Mouse (Mus musculus) midbrain, embryonic 14.5 days (tissue): ENCODE results near the gene Ovca2. TPM values are rescaled to one million over a fixed set of nuclear protein-coding genes. Genes with fewer than 3 reads are reported as not detected.

Experiments
- ATAC-seq: fragments of 200-750 bp; cut with Nextera tagmentation; 2 replicates; pipeline ENCODE4 v1.8.0; 2017; ENCODE audit warnings: moderate number of reproducible peaks, moderate library complexity; ENCODE audit not compliant: low FRiP score, low TSS enrichment
- DNase-seq: peaks from one replicate; pipeline ENCODE4 v3.0.0-alpha.2; 2015
- H3K27ac ChIP-seq: fragments of 300-500 bp; sonication (generic); replicated peaks from 2 replicates; pipeline ENCODE4 v1.5.1; 2014; ENCODE audit warnings: mild to moderate bottlenecking, low read depth, low read length, moderate library complexity
- H3K27me3 ChIP-seq: fragments of 300-500 bp; sonication (generic); 2 replicates; pipeline ENCODE4 v1.6.1; 2014; ENCODE audit warnings: low read length, control low read depth, mixed read lengths; ENCODE audit not compliant: control insufficient read depth, insufficient read depth
- H3K36me3 ChIP-seq: fragments of 300-500 bp; sonication (generic); 2 replicates; pipeline ENCODE4 v1.6.1; 2014; ENCODE audit warnings: low read length, control low read depth; ENCODE audit not compliant: control insufficient read depth, insufficient read depth
- H3K4me1 ChIP-seq: fragments of 300-500 bp; sonication (generic); 2 replicates; pipeline ENCODE4 v1.6.1; 2014; ENCODE audit warnings: mild to moderate bottlenecking, antibody characterized with exemption, low read length, control low read depth; ENCODE audit not compliant: control insufficient read depth, insufficient read depth
- H3K4me2 ChIP-seq: fragments of 300-500 bp; sonication (generic); 2 replicates; pipeline ENCODE4 v1.6.1; 2014; ENCODE audit warnings: mild to moderate bottlenecking, low read length, moderate library complexity
- H3K4me3 ChIP-seq: fragments of 300-500 bp; sonication (generic); replicated peaks from 2 replicates; pipeline ENCODE4 v1.5.1; 2014; ENCODE audit warnings: low read depth, low read length
- H3K9ac ChIP-seq: fragments of 300-500 bp; sonication (generic); replicated peaks from 2 replicates; pipeline ENCODE4 v1.6.1; 2014; ENCODE audit warnings: mild to moderate bottlenecking, low read length, moderate library complexity
- H3K9me3 ChIP-seq: fragments of 300-500 bp; sonication (generic); 2 replicates; pipeline ENCODE4 v1.6.1; 2016; ENCODE audit warnings: low read length, control low read depth, mixed read lengths; ENCODE audit not compliant: control insufficient read depth
- WGBS: fragments of 180-500 bp; shearing (Covaris S2); extraction: QIAGEN DNeasy Blood & Tissue Kit; methylation state at CpG from one replicate; pipeline ENCODE4 v1.1.7; 2014; 5-methylcytosine and 5-hydroxymethylcytosine counted together
- polyA plus RNA-seq: library from polyadenylated mRNA; unstranded; fragments of >200 nt; fragmentation: Nextera tagmentation; extraction: Ambion mirVana; gene quantifications from 2 replicates; pipeline ENCODE4 v1.2.1, GENCODE M21; 2014

Ovca2 gene
- 15.4 and 20.2 TPM in 2 replicates for polyA plus RNA-seq

GRCm38 (mm10) chr11:75178672-75179208, at the start of gene Ovca2:
Gene Ovca2 (minus strand): TSS chr11:75178835.
- WGBS, result under 1% methylated on average over 33 of the region's 33 CpGs
- H3K4me3 ChIP-seq, result peak within 1 kb of the TSS; percentile 64
- H3K36me3 ChIP-seq, result peaks cover 37% of the 10 kb centered on the region
- peak within 1 kb of the TSS; percentile 70 for H3K9ac ChIP-seq
- no peaks in the 10 kb centered on the region for H3K27me3 ChIP-seq
- peak within 1 kb of the TSS; percentile 94 for H3K27ac ChIP-seq
- peaks cover 15% of the 10 kb centered on the region for H3K4me1 ChIP-seq
- DNase-seq, result peak; percentile 95
- H3K4me2 ChIP-seq, result peak within 1 kb of the TSS; percentile 94
- ATAC-seq, result peak; percentile 94
- H3K9me3 ChIP-seq, result no peaks in the 10 kb centered on the region

- no peaks in the 10 kb centered on the region for H3K9me3 ChIP-seq
- no peak for ATAC-seq
- 59% methylated on average over 3 of the region's 3 CpGs for WGBS
- H3K36me3 ChIP-seq, result no peaks in the 10 kb centered on the region
- DNase-seq, result no peak
- no peak overlapping the region for H3K4me3 ChIP-seq
- H3K27me3 ChIP-seq, result no peaks in the 10 kb centered on the region
- H3K9ac ChIP-seq, result no peak overlapping the region
- no peak overlapping the region for H3K27ac ChIP-seq
- H3K4me2 ChIP-seq, result no peak overlapping the region
- no peaks in the 10 kb centered on the region for H3K4me1 ChIP-seq
Observed at GRCm38 (mm10) chr11:75227632-75228031, 49.0 kb upstream of the Ovca2 start.

GRCm38 (mm10) chr11:75224835-75225234, 46.2 kb upstream of the Ovca2 start:
- Histone ChIP-seq H3K4me1 (no peaks in the 10 kb centered on the region), H3K9ac (no peak overlapping the region), H3K27me3 (no peaks in the 10 kb centered on the region), H3K4me3 (no peak overlapping the region), H3K36me3 (no peaks in the 10 kb centered on the region), H3K4me2 (no peak overlapping the region), H3K27ac (no peak overlapping the region), H3K9me3 (no peaks in the 10 kb centered on the region)
- ATAC-seq (no peak), DNase-seq (no peak)
- WGBS, result 87% methylated on average over 4 of the region's 4 CpGs

- 81% methylated on average over 12 of the region's 12 CpGs for WGBS
- Histone ChIP-seq H3K27ac (no peak overlapping the region), H3K9ac (no peak overlapping the region), H3K9me3 (no peaks in the 10 kb centered on the region), H3K4me2 (no peak overlapping the region), H3K27me3 (no peaks in the 10 kb centered on the region), H3K36me3 (no peaks in the 10 kb centered on the region), H3K4me1 (no peaks in the 10 kb centered on the region), H3K4me3 (no peak overlapping the region)
- no peak for DNase-seq
- no peak for ATAC-seq
Observed at GRCm38 (mm10) chr11:75224062-75224461, 45.4 kb upstream of the Ovca2 start.

- ATAC-seq (no peak), DNase-seq (no peak)
- Histone ChIP-seq H3K36me3 (no peaks in the 10 kb centered on the region), H3K4me3 (no peak overlapping the region), H3K27me3 (no peaks in the 10 kb centered on the region), H3K27ac (no peak overlapping the region), H3K9ac (no peak overlapping the region), H3K9me3 (no peaks in the 10 kb centered on the region), H3K4me1 (peaks cover 6% of the 10 kb centered on the region), H3K4me2 (no peak overlapping the region)
- WGBS, result 49% methylated on average over 6 of the region's 6 CpGs
Observed at GRCm38 (mm10) chr11:75220517-75221145, 42.0 kb upstream of the Ovca2 start.

- DNase-seq (peak; percentile 47), ATAC-seq (no peak)
- Histone ChIP-seq H3K9ac (no peak overlapping the region), H3K9me3 (no peaks in the 10 kb centered on the region), H3K27ac (no peak overlapping the region), H3K36me3 (no peaks in the 10 kb centered on the region), H3K4me2 (no peak overlapping the region), H3K4me1 (peaks cover 11% of the 10 kb centered on the region), H3K27me3 (no peaks in the 10 kb centered on the region), H3K4me3 (no peak overlapping the region)
- 31% methylated on average over 9 of the region's 9 CpGs for WGBS
Observed at GRCm38 (mm10) chr11:75220115-75220514, 41.5 kb upstream of the Ovca2 start.

- peaks cover 57% of the 10 kb centered on the region for H3K4me1 ChIP-seq
- ATAC-seq (peak; percentile 51), DNase-seq (no peak)
- peak overlapping the region; percentile 16 for H3K4me3 ChIP-seq
- peak overlapping the region; percentile 51; the same call in 1 of the 2 replicates for H3K9ac ChIP-seq
- H3K9me3 ChIP-seq, result no peaks in the 10 kb centered on the region
- no peaks in the 10 kb centered on the region for H3K36me3 ChIP-seq
- H3K27ac ChIP-seq, result peak overlapping the region; percentile 90
- peak overlapping the region; percentile 54 for H3K4me2 ChIP-seq
- WGBS, result 14% methylated on average over 13 of the region's 13 CpGs
- H3K27me3 ChIP-seq, result no peaks in the 10 kb centered on the region
Observed at GRCm38 (mm10) chr11:75214081-75214950, 35.7 kb upstream of the Ovca2 start.

GRCm38 (mm10) chr11:75213372-75214080, 34.9 kb upstream of the Ovca2 start:
- 2% methylated on average over 35 of the region's 35 CpGs for WGBS
- H3K4me3 ChIP-seq, result peak overlapping the region; percentile 16
- H3K4me1 ChIP-seq, result peaks cover 64% of the 10 kb centered on the region
- no peaks in the 10 kb centered on the region for H3K27me3 ChIP-seq
- peak overlapping the region; percentile 90 for H3K27ac ChIP-seq
- ATAC-seq (peak; percentile 81), DNase-seq (peak; percentile 84)
- no peaks in the 10 kb centered on the region for H3K36me3 ChIP-seq
- no peaks in the 10 kb centered on the region for H3K9me3 ChIP-seq
- peak overlapping the region; percentile 54 for H3K4me2 ChIP-seq
- peak overlapping the region; percentile 51; the same call in 1 of the 2 replicates for H3K9ac ChIP-seq
